Mouse (Mus musculus): ENCODE measurements around the gene Col4a4. TPM values are rescaled to one million over a fixed set of nuclear protein-coding genes. Genes with fewer than 3 reads are reported as not detected.

Gene Col4a4
- polyA plus RNA-seq, 1 experiment from 2014 or later = 0.67 TPM

DNA sequence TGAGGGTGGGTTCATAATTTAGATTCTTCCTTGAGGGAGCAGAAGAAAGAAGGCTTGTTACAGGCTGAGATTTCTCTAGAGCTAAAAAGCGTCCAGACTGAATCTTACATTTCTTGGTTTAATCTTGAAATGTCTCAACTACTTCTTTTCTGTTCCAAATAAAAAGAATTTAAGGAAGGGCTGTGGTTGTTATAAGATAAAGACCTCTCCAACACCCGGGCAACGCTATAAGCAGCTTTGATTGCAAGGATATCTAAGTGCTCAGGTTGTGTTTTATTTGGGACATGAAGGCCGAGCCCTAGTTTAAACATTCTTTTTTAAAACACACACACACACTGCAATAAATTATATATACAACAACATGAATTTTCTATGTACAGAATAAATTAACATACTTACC lies 17.2 kb downstream of the Col4a4 start:
- Histone ChIP-seq H3K36me3 (ENCODE audit: control insufficient read depth, insufficient read depth) (no peaks in the 10 kb centered on the region), H3K4me1 (ENCODE audit: control insufficient read depth, insufficient read depth, low read length) (no peaks in the 10 kb centered on the region), H3K4me3 (ENCODE audit: low read length) (no peak overlapping the region), H3K4me2 (ENCODE audit: low read depth, low read length) (no peak overlapping the region), H3K9ac (ENCODE audit: low read length) (no peak overlapping the region), H3K27ac (ENCODE audit: low read length) (no peak overlapping the region), H3K27me3 (ENCODE audit: control insufficient read depth, insufficient read depth, low read length) (no peaks in the 10 kb centered on the region), H3K9me3 (replicated peaks; ENCODE audit: control insufficient read depth, low read length) (0 out of 2 replicates have a peak, but pooled peaks cover 4% of the 10 kb centered on the region)
- WGBS = 59% methylated on average over 4 of the region's 4 CpGs
- ATAC-seq (replicated peaks; ENCODE audit: extremely low read depth, insufficient read depth, low FRiP score) = no peak

DNA sequence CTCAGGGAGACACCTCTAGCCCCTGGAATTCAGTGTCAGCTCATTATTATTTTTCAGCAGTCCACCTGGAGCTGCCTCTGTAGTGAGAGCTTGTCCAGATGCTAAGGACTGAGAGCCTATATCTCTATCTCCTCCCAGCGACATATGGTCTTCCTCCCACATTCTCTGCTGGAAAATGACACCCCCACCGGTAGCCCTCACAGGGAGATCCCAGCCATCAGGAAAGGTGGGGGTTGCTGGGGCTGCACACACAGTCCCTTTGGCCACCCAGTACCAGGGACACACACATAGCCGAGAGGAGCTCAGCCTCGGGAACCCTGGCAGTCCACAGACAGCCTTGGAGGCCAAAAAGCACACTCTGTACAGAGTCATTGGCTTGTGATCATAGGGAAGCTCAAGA lies 26.4 kb downstream of the Col4a4 start:
- H3K27ac ChIP-seq (ENCODE audit: low read length) = no peak overlapping the region
- H3K4me3 ChIP-seq (ENCODE audit: low read length) = no peak overlapping the region
- no peak overlapping the region for H3K9ac ChIP-seq (ENCODE audit: low read length)
- H3K4me2 ChIP-seq (ENCODE audit: low read depth, low read length) = no peak overlapping the region
- no peaks in the 10 kb centered on the region for H3K4me1 ChIP-seq (ENCODE audit: control insufficient read depth, insufficient read depth, low read length)
- no peak for ATAC-seq (replicated peaks; ENCODE audit: extremely low read depth, insufficient read depth, low FRiP score)
- 39% methylated on average over 4 of the region's 4 CpGs for WGBS
- peaks cover 4% of the 10 kb centered on the region; the same call in 1 of the 2 replicates for H3K27me3 ChIP-seq (ENCODE audit: control insufficient read depth, insufficient read depth, low read length)
- H3K9me3 ChIP-seq (replicated peaks; ENCODE audit: control insufficient read depth, low read length) = no peaks in the 10 kb centered on the region
- H3K36me3 ChIP-seq (ENCODE audit: control insufficient read depth, insufficient read depth) = no peaks in the 10 kb centered on the region

DNA sequence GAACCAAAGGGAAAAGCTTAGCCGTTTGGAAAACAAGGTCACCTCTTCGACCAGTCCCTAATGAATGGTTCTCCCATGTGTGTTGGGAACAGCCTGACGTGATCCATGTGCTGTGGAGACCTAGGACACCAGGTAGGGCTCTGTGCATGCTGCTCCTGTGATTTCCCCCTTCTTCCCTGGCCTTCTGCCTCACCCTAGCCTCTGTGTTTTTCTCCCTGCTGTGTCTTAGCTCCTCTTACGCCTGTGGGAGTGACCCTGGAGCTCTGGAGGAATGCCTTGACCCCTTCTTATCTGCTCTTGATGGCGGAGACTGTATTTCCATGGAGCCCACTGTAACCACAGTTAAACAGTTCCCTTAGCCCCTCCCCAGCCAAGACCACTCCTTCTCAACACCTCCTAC lies 31.8 kb downstream of the Col4a4 start:
- Histone ChIP-seq H3K27me3 (ENCODE audit: control insufficient read depth, insufficient read depth, low read length) (peaks cover 4% of the 10 kb centered on the region; the same call in 1 of the 2 replicates), H3K27ac (ENCODE audit: low read length) (no peak overlapping the region), H3K9me3 (replicated peaks; ENCODE audit: control insufficient read depth, low read length) (no peaks in the 10 kb centered on the region), H3K4me3 (ENCODE audit: low read length) (no peak overlapping the region), H3K36me3 (ENCODE audit: control insufficient read depth, insufficient read depth) (no peaks in the 10 kb centered on the region), H3K9ac (ENCODE audit: low read length) (no peak overlapping the region), H3K4me2 (ENCODE audit: low read depth, low read length) (peak overlapping the region; percentile 28; the same call in 1 of the 2 replicates), H3K4me1 (ENCODE audit: control insufficient read depth, insufficient read depth, low read length) (peaks cover 6% of the 10 kb centered on the region; the same call in 1 of the 2 replicates)
- 40% methylated on average over 5 of the region's 5 CpGs for WGBS
- ATAC-seq (replicated peaks; ENCODE audit: extremely low read depth, insufficient read depth, low FRiP score) = peak; percentile 45; the same call in 1 of the 2 replicates

DNA sequence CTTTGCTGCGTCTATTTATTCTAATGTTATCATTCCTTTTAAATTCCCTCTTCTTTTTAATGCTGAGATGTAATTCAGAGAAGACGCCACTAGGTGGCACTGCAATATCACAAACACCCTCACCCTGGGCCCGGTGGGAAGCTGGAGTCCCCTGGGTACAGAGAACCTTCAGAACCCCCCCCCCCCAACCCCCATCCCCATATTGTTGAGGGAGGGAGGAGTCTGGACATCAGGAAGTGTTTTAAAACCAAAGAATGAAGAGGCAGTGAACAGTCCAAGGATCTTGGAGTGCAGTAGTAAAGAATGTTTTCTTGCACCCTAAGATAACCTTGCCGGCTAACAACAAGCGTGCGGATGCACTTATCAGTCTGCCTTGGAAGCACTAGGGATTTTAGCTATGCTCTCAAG lies 32.2 kb downstream of the Col4a4 start:
- Histone ChIP-seq H3K27ac (ENCODE audit: low read length) (no peak overlapping the region), H3K4me1 (ENCODE audit: control insufficient read depth, insufficient read depth, low read length) (peaks cover 6% of the 10 kb centered on the region; the same call in 1 of the 2 replicates), H3K36me3 (ENCODE audit: control insufficient read depth, insufficient read depth) (no peaks in the 10 kb centered on the region), H3K9ac (ENCODE audit: low read length) (no peak overlapping the region), H3K4me2 (ENCODE audit: low read depth, low read length) (peak overlapping the region; percentile 28; the same call in 1 of the 2 replicates), H3K9me3 (replicated peaks; ENCODE audit: control insufficient read depth, low read length) (no peaks in the 10 kb centered on the region), H3K27me3 (ENCODE audit: control insufficient read depth, insufficient read depth, low read length) (peaks cover 4% of the 10 kb centered on the region; the same call in 1 of the 2 replicates), H3K4me3 (ENCODE audit: low read length) (no peak overlapping the region)
- peak; percentile 77 for ATAC-seq (replicated peaks; ENCODE audit: extremely low read depth, insufficient read depth, low FRiP score)
- 10% methylated on average over 6 of the region's 6 CpGs for WGBS

DNA sequence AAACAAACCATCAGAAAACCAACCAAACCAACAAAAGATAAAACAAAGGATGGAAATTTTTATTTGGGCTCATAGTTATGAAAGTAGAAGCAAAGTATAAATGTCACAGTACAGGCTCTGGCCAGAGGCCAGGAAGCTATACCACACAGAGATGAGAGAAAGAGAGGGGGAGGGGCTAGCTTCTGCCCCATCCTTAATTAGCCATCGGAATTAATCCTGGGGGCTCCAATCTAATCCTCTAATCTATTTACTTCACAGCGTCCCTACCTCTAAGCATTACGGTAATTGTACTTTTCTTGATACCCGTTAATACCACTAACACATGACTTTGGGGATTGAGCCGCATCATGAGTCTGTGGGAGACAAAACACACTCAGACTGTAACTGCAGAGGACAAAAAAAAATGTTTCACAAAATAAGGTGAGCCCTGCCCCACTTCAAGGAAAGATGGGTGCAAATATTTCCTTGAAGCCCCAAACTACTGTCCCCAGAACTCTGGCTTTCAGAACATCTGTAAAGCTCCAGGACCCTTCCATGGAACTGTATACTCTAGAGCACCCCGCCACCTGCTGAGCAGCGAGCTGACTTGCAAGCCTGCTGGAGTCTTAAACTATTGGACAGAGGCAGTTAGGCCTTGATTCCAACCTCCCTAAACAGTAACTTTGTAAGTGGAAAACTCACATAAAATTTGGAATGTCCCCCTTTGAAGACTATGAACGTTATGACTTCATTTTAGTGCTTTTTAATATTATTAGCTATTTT lies 41.3 kb downstream of the Col4a4 start:
- Histone ChIP-seq H3K27ac (ENCODE audit: low read length) (no peak overlapping the region), H3K27me3 (ENCODE audit: control insufficient read depth, insufficient read depth, low read length) (no peaks in the 10 kb centered on the region), H3K9ac (ENCODE audit: low read length) (no peak overlapping the region), H3K9me3 (replicated peaks; ENCODE audit: control insufficient read depth, low read length) (no peaks in the 10 kb centered on the region), H3K4me2 (ENCODE audit: low read depth, low read length) (no peak overlapping the region), H3K4me1 (ENCODE audit: control insufficient read depth, insufficient read depth, low read length) (0 out of 2 replicates have a peak, but pooled peaks cover 4% of the 10 kb centered on the region), H3K36me3 (ENCODE audit: control insufficient read depth, insufficient read depth) (no peaks in the 10 kb centered on the region), H3K4me3 (ENCODE audit: low read length) (no peak overlapping the region)
- WGBS = 74% methylated on average over 8 of the region's 8 CpGs
- ATAC-seq (replicated peaks; ENCODE audit: extremely low read depth, insufficient read depth, low FRiP score) = no peak

DNA sequence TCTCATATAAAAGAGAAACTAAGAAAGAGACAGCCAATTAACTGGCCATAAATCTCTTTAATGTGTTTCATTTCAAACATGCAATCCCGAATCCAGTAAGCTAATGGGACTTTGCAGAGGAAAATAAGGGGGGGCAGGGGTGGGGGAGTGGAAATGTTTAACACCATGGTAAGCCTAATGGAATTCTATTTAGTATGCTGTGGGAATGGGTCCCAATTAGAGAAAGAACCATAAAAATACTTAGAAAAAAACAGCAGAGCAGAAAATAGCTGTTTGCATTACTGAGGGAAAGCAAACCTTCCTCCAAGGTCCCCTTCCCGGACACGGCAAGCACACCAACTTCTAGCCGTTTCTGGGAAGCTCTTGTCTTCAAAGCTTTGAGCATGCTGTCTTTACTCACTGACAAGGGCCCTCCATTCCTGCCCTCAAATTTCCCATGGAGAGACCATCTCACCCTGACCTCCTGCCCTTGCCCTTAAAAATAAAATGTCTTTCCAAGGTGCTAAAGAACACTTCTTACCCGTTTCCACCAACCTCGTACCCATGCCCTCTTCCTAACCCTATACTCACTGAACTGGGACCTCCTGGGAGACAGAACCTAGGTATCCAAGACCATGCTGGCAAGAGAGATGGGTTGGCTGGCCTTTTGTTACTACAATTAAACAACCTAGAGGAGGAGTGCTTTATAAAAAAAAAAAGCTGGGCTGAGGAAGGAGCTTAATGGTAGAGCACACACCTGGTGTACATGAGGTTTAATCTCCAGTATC lies 42.0 kb downstream of the Col4a4 start:
- no peak for ATAC-seq (replicated peaks; ENCODE audit: extremely low read depth, insufficient read depth, low FRiP score)
- WGBS = 75% methylated on average over 6 of the region's 6 CpGs
- H3K36me3 ChIP-seq (ENCODE audit: control insufficient read depth, insufficient read depth) = no peaks in the 10 kb centered on the region
- H3K4me3 ChIP-seq (ENCODE audit: low read length) = no peak overlapping the region
- H3K27ac ChIP-seq (ENCODE audit: low read length) = no peak overlapping the region
- H3K4me2 ChIP-seq (ENCODE audit: low read depth, low read length) = no peak overlapping the region
- 0 out of 2 replicates have a peak, but pooled peaks cover 4% of the 10 kb centered on the region for H3K4me1 ChIP-seq (ENCODE audit: control insufficient read depth, insufficient read depth, low read length)
- H3K9me3 ChIP-seq (replicated peaks; ENCODE audit: control insufficient read depth, low read length) = no peaks in the 10 kb centered on the region
- H3K9ac ChIP-seq (ENCODE audit: low read length) = no peak overlapping the region
- H3K27me3 ChIP-seq (ENCODE audit: control insufficient read depth, insufficient read depth, low read length) = no peaks in the 10 kb centered on the region

DNA sequence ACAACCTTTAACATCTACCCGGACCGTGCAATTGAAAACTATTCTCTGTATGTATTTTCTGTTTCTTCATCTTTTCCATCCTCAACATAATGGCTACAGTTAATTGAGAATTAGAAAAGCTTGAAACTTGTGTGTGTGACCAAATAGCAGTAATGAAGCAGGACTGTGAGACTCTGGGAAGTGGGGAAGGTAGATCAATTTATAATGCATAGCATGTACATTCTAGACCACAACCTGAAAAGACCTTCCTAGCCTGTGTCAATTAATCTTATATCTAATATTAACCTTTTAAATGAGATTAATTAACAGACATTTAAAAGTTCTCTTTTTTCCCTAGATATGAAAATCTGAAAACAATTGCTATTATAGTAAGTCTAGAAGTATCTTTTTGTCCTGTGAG lies 42.7 kb downstream of the Col4a4 start:
- Histone ChIP-seq H3K36me3 (ENCODE audit: control insufficient read depth, insufficient read depth) (no peaks in the 10 kb centered on the region), H3K4me2 (ENCODE audit: low read depth, low read length) (no peak overlapping the region), H3K4me1 (ENCODE audit: control insufficient read depth, insufficient read depth, low read length) (0 out of 2 replicates have a peak, but pooled peaks cover 4% of the 10 kb centered on the region), H3K9me3 (replicated peaks; ENCODE audit: control insufficient read depth, low read length) (no peaks in the 10 kb centered on the region), H3K27me3 (ENCODE audit: control insufficient read depth, insufficient read depth, low read length) (no peaks in the 10 kb centered on the region), H3K4me3 (ENCODE audit: low read length) (no peak overlapping the region), H3K27ac (ENCODE audit: low read length) (no peak overlapping the region), H3K9ac (ENCODE audit: low read length) (no peak overlapping the region)
- WGBS = 90% methylated on average over 2 of the region's 2 CpGs
- no peak for ATAC-seq (replicated peaks; ENCODE audit: extremely low read depth, insufficient read depth, low FRiP score)

DNA sequence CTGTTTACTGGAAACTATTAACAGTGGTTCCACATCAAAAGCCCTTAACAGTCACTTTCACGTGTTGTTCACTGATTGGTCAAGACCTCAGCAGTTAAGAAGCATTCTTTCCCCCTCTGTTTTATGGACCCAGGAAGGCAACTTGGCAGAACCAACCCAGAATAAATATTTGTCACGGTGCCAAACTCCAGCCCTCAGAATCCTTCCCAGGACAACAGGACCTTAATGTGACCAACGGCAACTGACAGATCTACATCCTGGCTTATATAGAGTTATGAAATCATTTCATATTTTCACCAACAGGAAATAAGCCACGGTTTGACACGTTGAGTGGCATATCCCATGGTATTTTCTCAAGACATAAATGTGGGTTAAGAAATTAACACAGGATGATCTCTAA lies 46.6 kb downstream of the Col4a4 start:
- no peak for ATAC-seq (replicated peaks; ENCODE audit: extremely low read depth, insufficient read depth, low FRiP score)
- Histone ChIP-seq H3K36me3 (ENCODE audit: control insufficient read depth, insufficient read depth) (no peaks in the 10 kb centered on the region), H3K27ac (ENCODE audit: low read length) (no peak overlapping the region), H3K4me1 (ENCODE audit: control insufficient read depth, insufficient read depth, low read length) (0 out of 2 replicates have a peak, but pooled peaks cover 4% of the 10 kb centered on the region), H3K27me3 (ENCODE audit: control insufficient read depth, insufficient read depth, low read length) (no peaks in the 10 kb centered on the region), H3K9me3 (replicated peaks; ENCODE audit: control insufficient read depth, low read length) (no peaks in the 10 kb centered on the region), H3K9ac (ENCODE audit: low read length) (no peak overlapping the region), H3K4me2 (ENCODE audit: low read depth, low read length) (no peak overlapping the region), H3K4me3 (ENCODE audit: low read length) (no peak overlapping the region)
- 60% methylated on average over 5 of the region's 5 CpGs for WGBS

DNA sequence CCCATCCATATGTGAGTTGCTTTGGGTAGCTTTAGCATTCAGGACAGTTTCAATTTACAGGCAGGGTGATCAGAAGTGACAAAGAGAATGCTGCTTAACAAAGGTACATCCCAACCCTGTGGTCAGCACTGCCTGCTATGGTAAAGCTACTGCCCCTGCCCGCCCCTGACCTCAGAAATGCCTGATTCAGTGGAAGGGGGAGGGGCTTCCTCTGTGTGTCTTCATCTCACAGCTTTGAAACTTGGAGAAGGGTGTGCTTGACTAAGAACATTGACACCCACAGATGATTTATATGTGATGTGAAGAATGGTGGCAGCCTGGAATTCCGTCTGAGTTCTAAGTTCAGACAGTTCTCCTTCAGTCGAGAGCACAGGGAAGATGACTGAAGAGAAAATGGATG lies 48.8 kb downstream of the Col4a4 start:
- 0 out of 2 replicates have a peak, but pooled peaks cover 4% of the 10 kb centered on the region for H3K4me1 ChIP-seq (ENCODE audit: control insufficient read depth, insufficient read depth, low read length)
- no peak overlapping the region for H3K9ac ChIP-seq (ENCODE audit: low read length)
- no peak for ATAC-seq (replicated peaks; ENCODE audit: extremely low read depth, insufficient read depth, low FRiP score)
- WGBS = 68% methylated on average over 3 of the region's 3 CpGs
- no peaks in the 10 kb centered on the region for H3K9me3 ChIP-seq (replicated peaks; ENCODE audit: control insufficient read depth, low read length)
- H3K36me3 ChIP-seq (ENCODE audit: control insufficient read depth, insufficient read depth) = no peaks in the 10 kb centered on the region
- H3K4me3 ChIP-seq (ENCODE audit: low read length) = no peak overlapping the region
- no peak overlapping the region for H3K4me2 ChIP-seq (ENCODE audit: low read depth, low read length)
- no peaks in the 10 kb centered on the region for H3K27me3 ChIP-seq (ENCODE audit: control insufficient read depth, insufficient read depth, low read length)
- H3K27ac ChIP-seq (ENCODE audit: low read length) = no peak overlapping the region

All from heart, embryonic 16.5 days (tissue).